Mouse (Mus musculus): ENCODE data around the gene Dnajc3. TPM values are rescaled to one million over a fixed set of nuclear protein-coding genes. Genes with fewer than 3 reads are reported as not detected.

Gene Dnajc3
- total and polyA plus RNA-seq, 3 experiments = 12.7 to 18.5 TPM; not detected in 1

- Histone ChIP-seq H3K27ac (ENCODE audit: control insufficient read depth, low read depth, low read length) (no peak overlapping the region), H3K4me3 (ENCODE audit: control insufficient read depth in 1 of 2, insufficient read depth in 1 of 2, low read depth in 2 of 2, low read length in 2 of 2) (no peak overlapping the region), H3K9me3 (replicated peaks; ENCODE audit: insufficient read depth, low read length) (no peaks in the 10 kb centered on the region), H3K79me2 (ENCODE audit: control insufficient read depth, insufficient read depth, low read length, poor library complexity) (no peaks in the 10 kb centered on the region), H3K4me1 (ENCODE audit: control insufficient read depth in 1 of 2, insufficient read depth in 2 of 2, low read length in 2 of 2) (no peaks in the 10 kb centered on the region; a peak in 1 of 4 replicates), H3K36me3 (ENCODE audit: control insufficient read depth in 1 of 2, insufficient read depth in 2 of 2, low read length in 2 of 2) (no peaks in the 10 kb centered on the region; a peak in 1 of 4 replicates), H3K27me3 (ENCODE audit: control insufficient read depth in 1 of 2, insufficient read depth in 2 of 2, low read length in 2 of 2) (no peaks in the 10 kb centered on the region), H3K9ac (ENCODE audit: control insufficient read depth, low read depth, low read length, poor library complexity, severe bottlenecking) (no peak overlapping the region)
- DNase-seq (ENCODE audit: low read depth, low spot score) = no peak
- TF ChIP-seq SMC3 (IDR thresholded peaks at IDR 0.05; ENCODE audit: low read depth, low read length) (no peak), CTCF (IDR thresholded peaks at IDR 0.05 in 2 of 3, conservative IDR thresholded peaks at IDR 0.05 in 1 of 3; ENCODE audit: control insufficient read depth in 1 of 3, insufficient read depth in 1 of 3, low read depth in 2 of 3, low read length in 3 of 3, poor library complexity in 1 of 3, severe bottlenecking in 1 of 3) (peak in 2 of 3 experiments; percentile 20 to 29; a peak in 4 of 6 replicates), RAD21 (IDR thresholded peaks at IDR 0.05; ENCODE audit: low read depth, low read length) (peak; percentile 20)
These were observed 37.8 kb upstream of the Dnajc3 start for GRCm38 (mm10) chr14:118899940-118900339.

DNA sequence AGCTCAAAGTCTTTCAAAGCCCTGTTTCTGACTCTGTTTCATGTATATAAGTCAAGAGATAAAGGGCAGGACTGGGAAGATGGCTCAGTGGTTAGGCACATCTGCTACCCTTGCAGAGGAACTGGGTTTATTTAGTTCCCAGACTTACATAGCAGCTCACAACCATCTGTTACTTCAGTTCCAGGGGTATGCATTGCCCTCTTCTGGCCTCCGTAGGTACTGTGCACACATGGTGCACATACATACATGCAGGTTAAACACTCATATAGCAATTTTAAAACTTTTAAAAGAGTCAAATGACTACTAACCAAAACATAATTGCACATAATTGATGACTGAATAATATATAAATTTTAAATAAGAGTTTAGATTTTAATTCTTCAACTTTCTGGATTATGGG, 36.9 kb upstream of the Dnajc3 start:
- H3K27me3 ChIP-seq (ENCODE audit: control insufficient read depth in 1 of 2, insufficient read depth in 2 of 2, low read length in 2 of 2) = no peaks in the 10 kb centered on the region
- TF ChIP-seq CTCF (IDR thresholded peaks at IDR 0.05 in 2 of 3, conservative IDR thresholded peaks at IDR 0.05 in 1 of 3; ENCODE audit: control insufficient read depth in 1 of 3, insufficient read depth in 1 of 3, low read depth in 2 of 3, low read length in 3 of 3, poor library complexity in 1 of 3, severe bottlenecking in 1 of 3) (peak in 1 of 3 experiments; percentile 6; a peak in 1 of 6 replicates), ZC3H11A (IDR thresholded peaks at IDR 0.05; ENCODE audit: low read depth, low read length) (no peak)
- H3K9me3 ChIP-seq (replicated peaks; ENCODE audit: insufficient read depth, low read length) = no peaks in the 10 kb centered on the region
- H3K27ac ChIP-seq (ENCODE audit: control insufficient read depth, low read depth, low read length) = no peak overlapping the region
- H3K9ac ChIP-seq (ENCODE audit: control insufficient read depth, low read depth, low read length, poor library complexity, severe bottlenecking) = no peak overlapping the region
- H3K4me1 ChIP-seq (ENCODE audit: control insufficient read depth in 1 of 2, insufficient read depth in 2 of 2, low read length in 2 of 2) = no peaks in the 10 kb centered on the region; a peak in 1 of 4 replicates
- H3K36me3 ChIP-seq (ENCODE audit: control insufficient read depth in 1 of 2, insufficient read depth in 2 of 2, low read length in 2 of 2) = no peaks in the 10 kb centered on the region; a peak in 1 of 4 replicates
- H3K4me3 ChIP-seq (ENCODE audit: control insufficient read depth in 1 of 2, insufficient read depth in 1 of 2, low read depth in 2 of 2, low read length in 2 of 2) = no peak overlapping the region
- DNase-seq (ENCODE audit: low read depth, low spot score) = no peak
- no peaks in the 10 kb centered on the region for H3K79me2 ChIP-seq (ENCODE audit: control insufficient read depth, insufficient read depth, low read length, poor library complexity)

- no peak for TF ChIP-seq POLR2AphosphoS2 (IDR thresholded peaks at IDR 0.05; ENCODE audit: low read length)
- TF ChIP-seq TBP (IDR thresholded peaks at IDR 0.05; ENCODE audit: low read depth, low read length) = no peak
- TF ChIP-seq CHD1 (IDR thresholded peaks at IDR 0.05; ENCODE audit: low read depth, low read length) = no peak
- no peak for TF ChIP-seq E2F4 (IDR thresholded peaks at IDR 0.05; ENCODE audit: borderline replicate concordance, low read depth, low read length)
- no peak for TF ChIP-seq MEF2A (IDR thresholded peaks at IDR 0.05; ENCODE audit: extremely low read depth, insufficient replicate concordance, low read depth, low read length, poor library complexity, severe bottlenecking)
- Histone ChIP-seq H3K9me3 (replicated peaks; ENCODE audit: insufficient read depth, low read length) (no peaks in the 10 kb centered on the region), H3K36me3 (ENCODE audit: control insufficient read depth in 1 of 2, insufficient read depth in 2 of 2, low read length in 2 of 2) (no peaks in the 10 kb centered on the region; a peak in 1 of 4 replicates), H3K4me1 (ENCODE audit: control insufficient read depth in 1 of 2, insufficient read depth in 2 of 2, low read length in 2 of 2) (no peaks in the 10 kb centered on the region; a peak in 1 of 4 replicates), H3K27me3 (ENCODE audit: control insufficient read depth in 1 of 2, insufficient read depth in 2 of 2, low read length in 2 of 2) (no peaks in the 10 kb centered on the region), H3K79me2 (ENCODE audit: control insufficient read depth, insufficient read depth, low read length, poor library complexity) (no peaks in the 10 kb centered on the region), H3K9ac (ENCODE audit: control insufficient read depth, low read depth, low read length, poor library complexity, severe bottlenecking) (no peak overlapping the region), H3K27ac (ENCODE audit: control insufficient read depth, low read depth, low read length) (no peak overlapping the region), H3K4me3 (ENCODE audit: control insufficient read depth in 1 of 2, insufficient read depth in 1 of 2, low read depth in 2 of 2, low read length in 2 of 2) (no peak overlapping the region)
- DNase-seq (ENCODE audit: low read depth, low spot score) = no peak
These were observed 34.4 kb upstream of the Dnajc3 start for GRCm38 (mm10) chr14:118903397-118903796.
